Mouse (Mus musculus): ENCODE data around the gene Mgme1. TPM values are rescaled to one million over a fixed set of nuclear protein-coding genes. Genes with fewer than 3 reads are reported as not detected.

Gene Mgme1
- total RNA-seq, 2 experiments from 2014 or later = 5.4 to 5.7 TPM

- DNase-seq (ENCODE audit: extremely low spot score in 1 of 2, low spot score in 2 of 2) = no peak
- no peak for TF ChIP-seq CTCF (IDR thresholded peaks at IDR 0.05)
- intact Hi-C loops (cut with DNase I) = no loop called here
- Histone ChIP-seq H3K4me3 (peak overlapping the region; percentile 67), H3K27ac (no peak overlapping the region)
Observed at GRCm38 (mm10) chr2:144329451-144329850, 59.0 kb downstream of the Mgme1 start.

GRCm38 (mm10) chr2:144329937-144330336, 59.5 kb downstream of the Mgme1 start:
- DNase-seq (ENCODE audit: extremely low spot score in 1 of 2, low spot score in 2 of 2) = no peak
- intact Hi-C loops (cut with DNase I) = no loop called here

GRCm38 (mm10) chr2:144330352-144330959, 60.0 kb downstream of the Mgme1 start:
- peak in 1 of 2 experiments; percentile 13 for DNase-seq (ENCODE audit: extremely low spot score in 1 of 2, low spot score in 2 of 2)
- intact Hi-C loops (cut with DNase I) = no loop called here

More at GRCm38 (mm10) chr2:144329937-144330336, 59.5 kb downstream of the Mgme1 start:
- TF ChIP-seq CTCF (IDR thresholded peaks at IDR 0.05) = no peak
- Histone ChIP-seq H3K27ac (peak overlapping the region; percentile 89), H3K4me3 (peak overlapping the region; percentile 67)

More at GRCm38 (mm10) chr2:144330352-144330959, 60.0 kb downstream of the Mgme1 start:
- Histone ChIP-seq H3K27ac (peak overlapping the region; percentile 89), H3K4me3 (peak overlapping the region; percentile 67)
- TF ChIP-seq CTCF (IDR thresholded peaks at IDR 0.05) = no peak

Other genes with a start within 250 kb of the Mgme1 start
- gene Banf2, start 237.6 kb upstream of the Mgme1 start, total RNA-seq (2021) = not detected
- gene Snx5, start 243 bp downstream of the Mgme1 start, total RNA-seq (2021) = 10 to 100 TPM; 77.4 to 87.4 TPM
- 10 to 100 TPM; 10.5 to 11.6 TPM for gene Ovol2, start 61.5 kb downstream of the Mgme1 start, total RNA-seq (2021)
- 10 to 100 TPM; 38.8 to 40.2 TPM for gene Kat14, start 98.3 kb downstream of the Mgme1 start, total RNA-seq (2021)
- 10 to 100 TPM in 1 of 2 experiments, 1 to 10 TPM in 1; 5.4 to 11.0 TPM for gene Pet117, start 98.3 kb downstream of the Mgme1 start, total RNA-seq (2021)